Mouse (Mus musculus): Measurements from ENCODE around the gene Sowaha. TPM values are rescaled to one million over a fixed set of nuclear protein-coding genes. Genes with fewer than 3 reads are reported as not detected.
"Not testable (repeated sequence)": the region's sequence is repeated elsewhere in the genome, so short reads cannot be mapped to it uniquely, and the experiment has no call there.

The Sowaha gene
- polyA plus RNA-seq, 1 experiment from 2014 or later = 1.6 TPM

- Histone ChIP-seq H3K27ac (ENCODE audit: low read length) (no peak overlapping the region), H3K27me3 (ENCODE audit: control insufficient read depth, insufficient read depth, low read depth, low read length) (no peaks in the 10 kb centered on the region), H3K36me3 (ENCODE audit: control insufficient read depth, insufficient read depth, low read length) (peaks cover 5% of the 10 kb centered on the region; the same call in 1 of the 2 replicates), H3K9me3 (replicated peaks; ENCODE audit: control insufficient read depth, low read length, poor library complexity, severe bottlenecking) (no peaks in the 10 kb centered on the region), H3K4me3 (ENCODE audit: low read depth, low read length) (no peak overlapping the region), H3K4me1 (ENCODE audit: control insufficient read depth, insufficient read depth, low read length) (peaks cover 11% of the 10 kb centered on the region), H3K9ac (ENCODE audit: low read depth, low read length) (no peak overlapping the region), H3K4me2 (ENCODE audit: low read length) (no peak overlapping the region)
- no peak for ATAC-seq
- 94% methylated on average over 3 of the region's 3 CpGs for WGBS
These were observed 51.9 kb downstream of the Sowaha start for GRCm38 (mm10) chr11:53427993-53428715.

- H3K36me3 ChIP-seq (ENCODE audit: control insufficient read depth, insufficient read depth, low read length); H3K27ac ChIP-seq (ENCODE audit: low read length); H3K4me3 ChIP-seq (ENCODE audit: low read depth, low read length); H3K9me3 ChIP-seq (replicated peaks; ENCODE audit: control insufficient read depth, low read length, poor library complexity, severe bottlenecking); H3K27me3 ChIP-seq (ENCODE audit: control insufficient read depth, insufficient read depth, low read depth, low read length); H3K9ac ChIP-seq (ENCODE audit: low read depth, low read length); H3K4me2 ChIP-seq (ENCODE audit: low read length); ATAC-seq: not testable (repeated sequence)
- 93% methylated on average over 3 of the region's 3 CpGs for WGBS
- H3K4me1 ChIP-seq (ENCODE audit: control insufficient read depth, insufficient read depth, low read length) = peaks cover 11% of the 10 kb centered on the region
These were observed 53.2 kb downstream of the Sowaha start for GRCm38 (mm10) chr11:53426914-53427313.

Other genes with a start within 250 kb of the Sowaha start
- gene Hspa4, start 179.8 kb downstream of the Sowaha start, polyA plus RNA-seq (2015; fragmentation: Nextera tagmentation; extraction: Ambion mirVana) = 37.9 and 38.1 TPM in 2 replicates
- 13.7 and 16.1 TPM in 2 replicates for gene Zcchc10, start 155.6 kb downstream of the Sowaha start, polyA plus RNA-seq (2015; fragmentation: Nextera tagmentation; extraction: Ambion mirVana)
- gene Aff4, start 129.4 kb downstream of the Sowaha start, polyA plus RNA-seq (2015; fragmentation: Nextera tagmentation; extraction: Ambion mirVana) = 42.4 and 53.5 TPM in 2 replicates
- gene Leap2, start 57.1 kb downstream of the Sowaha start, polyA plus RNA-seq (2015; fragmentation: Nextera tagmentation; extraction: Ambion mirVana) = not detected in 2 replicates
- gene Uqcrq, start 49.4 kb downstream of the Sowaha start, polyA plus RNA-seq (2015; fragmentation: Nextera tagmentation; extraction: Ambion mirVana) = 610 and 673 TPM in 2 replicates
- gene Gdf9, start 49.3 kb downstream of the Sowaha start, polyA plus RNA-seq (2015; fragmentation: Nextera tagmentation; extraction: Ambion mirVana) = 1.8 and 3.1 TPM in 2 replicates
- gene Gm10447, start 23.2 kb downstream of the Sowaha start, polyA plus RNA-seq (2015; fragmentation: Nextera tagmentation; extraction: Ambion mirVana) = 0.10 TPM in 1 of 2 replicates, not detected in the other
- 3.0 and 4.5 TPM in 2 replicates for gene Shroom1, start 23.1 kb downstream of the Sowaha start, polyA plus RNA-seq (2015; fragmentation: Nextera tagmentation; extraction: Ambion mirVana)
- not detected in 2 replicates for gene Gm9837, start 9.8 kb downstream of the Sowaha start, polyA plus RNA-seq (2015; fragmentation: Nextera tagmentation; extraction: Ambion mirVana)
- not detected in 2 replicates for gene Gm9945, start 108 bp downstream of the Sowaha start, polyA plus RNA-seq (2015; fragmentation: Nextera tagmentation; extraction: Ambion mirVana)
- 20.0 and 20.7 TPM in 2 replicates for gene Sept8, start 39.0 kb upstream of the Sowaha start, polyA plus RNA-seq (2015; fragmentation: Nextera tagmentation; extraction: Ambion mirVana)
- gene Kif3a, start 87.1 kb upstream of the Sowaha start, polyA plus RNA-seq (2015; fragmentation: Nextera tagmentation; extraction: Ambion mirVana) = 363 and 379 TPM in 2 replicates
- gene Il4, start 138.4 kb upstream of the Sowaha start, polyA plus RNA-seq (2015; fragmentation: Nextera tagmentation; extraction: Ambion mirVana) = 5.2 and 5.5 TPM in 2 replicates
- gene Il13, start 154.4 kb upstream of the Sowaha start, polyA plus RNA-seq (2015; fragmentation: Nextera tagmentation; extraction: Ambion mirVana) = not detected in 2 replicates
- gene Rad50, start 227.0 kb upstream of the Sowaha start, polyA plus RNA-seq (2015; fragmentation: Nextera tagmentation; extraction: Ambion mirVana) = 11.0 and 11.7 TPM in 2 replicates
- not detected in 2 replicates for gene Il5, start 240.5 kb upstream of the Sowaha start, polyA plus RNA-seq (2015; fragmentation: Nextera tagmentation; extraction: Ambion mirVana)

Data from midbrain, embryonic 16.5 days (tissue).